Mouse (Mus musculus) olfactory bulb, adult 2 months (tissue): ENCODE results near the gene Haus6.

Experiments
- CTCF ChIP-seq: fragments of 200-500 bp; IDR thresholded peaks from 2 replicates; pipeline ENCODE4 v1.5.1; 2012; ENCODE audit warnings: low read depth, mild to moderate bottlenecking, low read length, moderate library complexity; ENCODE audit not compliant: insufficient read depth
- POLR2A ChIP-seq: fragments of 200-500 bp; IDR thresholded peaks from 2 replicates; pipeline ENCODE4 v1.6.1; 2012; ENCODE audit warnings: mild to moderate bottlenecking, low read depth, low read length, moderate library complexity; ENCODE audit not compliant: insufficient read depth

DNA sequence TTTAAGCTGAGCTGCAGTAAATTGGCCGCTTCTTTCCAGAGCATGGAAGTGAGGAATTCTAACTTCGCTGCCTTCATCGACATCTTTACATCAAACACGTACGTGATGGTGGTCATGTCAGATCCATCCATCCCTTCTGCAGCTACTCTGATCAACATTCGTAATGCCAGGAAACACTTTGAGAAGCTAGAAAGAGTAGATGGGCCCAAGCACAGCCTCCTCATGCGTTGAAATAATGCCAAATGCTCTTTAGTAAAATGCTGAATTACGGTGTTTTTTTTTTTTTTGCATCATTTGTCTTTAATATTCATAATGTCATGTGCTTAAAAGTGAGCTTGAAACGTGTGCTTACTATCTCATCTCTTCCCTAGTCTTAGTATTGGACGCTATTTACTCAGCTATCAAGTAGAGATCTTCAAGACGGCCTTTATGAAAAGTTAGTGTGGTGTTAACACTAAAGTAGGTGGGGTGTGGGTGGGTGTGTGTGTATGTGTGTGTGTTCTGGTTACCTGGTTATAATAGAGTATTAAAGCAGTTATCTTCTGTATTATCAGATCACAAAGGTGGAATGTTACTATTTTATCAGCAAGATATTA lies 35.1 kb downstream of the Haus6 start:
- TF ChIP-seq CTCF: no peak
- TF ChIP-seq POLR2A: no peak
